Mouse (Mus musculus): ENCODE data around the gene Entpd1. TPM values are rescaled to one million over a fixed set of nuclear protein-coding genes. Genes with fewer than 3 reads are reported as not detected.

The Entpd1 gene
- total and polyA plus RNA-seq, 2 experiments, result 1.6 to 4.6 TPM

DNA sequence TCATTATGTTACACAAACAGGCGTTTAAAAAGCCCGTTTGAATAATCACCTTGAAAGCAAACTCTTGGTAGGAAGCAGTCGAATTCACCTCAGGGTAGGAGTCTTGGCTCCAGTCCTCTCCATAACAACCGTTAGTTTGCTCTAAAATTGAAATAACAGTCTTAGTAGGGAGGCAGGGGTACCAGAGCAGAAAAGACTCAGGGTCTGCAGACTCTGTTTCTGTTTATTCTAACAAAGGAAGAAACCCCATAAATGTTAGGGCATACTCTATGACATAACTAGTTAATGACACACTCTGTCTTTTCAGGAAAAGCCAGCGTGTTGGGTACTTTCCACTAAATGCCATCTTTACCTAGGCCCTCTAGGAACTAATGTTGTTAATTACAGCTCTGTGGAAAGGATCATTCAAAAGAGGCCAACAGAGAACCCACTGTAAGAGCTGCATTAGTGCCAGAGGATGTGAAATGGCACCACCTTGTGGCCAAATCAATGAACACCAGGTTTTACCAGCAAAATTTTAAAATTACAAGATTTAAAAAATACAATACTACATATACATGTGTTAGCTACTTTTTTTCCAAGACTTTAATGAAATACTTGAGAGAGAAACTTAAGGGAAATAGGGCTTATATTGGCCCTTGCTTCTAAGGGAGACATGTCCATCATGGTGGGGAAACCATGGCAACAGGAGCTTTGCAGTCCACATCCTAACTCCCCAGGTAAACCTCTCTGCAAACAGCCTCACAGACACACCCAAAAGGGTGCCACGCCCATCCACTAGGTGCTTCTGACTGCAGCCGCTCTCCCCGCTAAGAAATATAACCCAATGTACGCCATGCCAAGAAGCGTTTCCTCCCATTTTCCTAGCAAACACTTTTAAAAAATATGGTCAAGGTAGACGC is 110.2 kb downstream of the Entpd1 start:
- DNase-seq (ENCODE audit: extremely low read depth, low read depth, low spot score), result no peak
- no peaks in the 10 kb centered on the region for H3K27me3 ChIP-seq (ENCODE audit: control insufficient read depth, insufficient read depth, low read length)
- peak; percentile 52 for TF ChIP-seq CTCF (IDR thresholded peaks at IDR 0.05; ENCODE audit: low read depth, low read length)
- no peak for TF ChIP-seq POLR2A (IDR thresholded peaks at IDR 0.05; ENCODE audit: extremely low read depth, insufficient read depth, low read length)
- no peak overlapping the region for H3K27ac ChIP-seq (replicated peaks; ENCODE audit: insufficient read depth, low read depth, low read length)
- 54% methylated on average over 11 of the region's 11 CpGs for WGBS
- no peaks in the 10 kb centered on the region for H3K4me1 ChIP-seq (ENCODE audit: control insufficient read depth, insufficient read depth, low read length)
- no peak overlapping the region for H3K9ac ChIP-seq (ENCODE audit: low read depth, low read length)
- H3K36me3 ChIP-seq (ENCODE audit: control insufficient read depth, insufficient read depth, low read length), result no peaks in the 10 kb centered on the region
- no peak overlapping the region for H3K4me3 ChIP-seq (ENCODE audit: insufficient read depth, low read depth, low read length)
- no peaks in the 10 kb centered on the region for H3K79me2 ChIP-seq (ENCODE audit: control insufficient read depth, insufficient read depth, low read length)

- no peaks in the 10 kb centered on the region for H3K36me3 ChIP-seq (ENCODE audit: control insufficient read depth, insufficient read depth, low read length)
- 52% methylated on average over 10 of the region's 10 CpGs for WGBS
- no peaks in the 10 kb centered on the region for H3K4me1 ChIP-seq (ENCODE audit: control insufficient read depth, insufficient read depth, low read length)
- H3K79me2 ChIP-seq (ENCODE audit: control insufficient read depth, insufficient read depth, low read length), result no peaks in the 10 kb centered on the region
- DNase-seq (ENCODE audit: extremely low read depth, low read depth, low spot score), result no peak
- no peak overlapping the region for H3K27ac ChIP-seq (replicated peaks; ENCODE audit: insufficient read depth, low read depth, low read length)
- TF ChIP-seq CTCF (IDR thresholded peaks at IDR 0.05; ENCODE audit: low read depth, low read length) (no peak), POLR2A (IDR thresholded peaks at IDR 0.05; ENCODE audit: extremely low read depth, insufficient read depth, low read length) (no peak)
- no peaks in the 10 kb centered on the region for H3K27me3 ChIP-seq (ENCODE audit: control insufficient read depth, insufficient read depth, low read length)
- H3K9ac ChIP-seq (ENCODE audit: low read depth, low read length), result no peak overlapping the region
- H3K4me3 ChIP-seq (ENCODE audit: insufficient read depth, low read depth, low read length), result no peak overlapping the region
Measured at GRCm38 (mm10) chr19:40723516-40723915, 111.3 kb downstream of the Entpd1 start.

GRCm38 (mm10) chr19:40726148-40726547 is 114.0 kb downstream of the Entpd1 start:
- TF ChIP-seq CTCF (IDR thresholded peaks at IDR 0.05; ENCODE audit: low read depth, low read length) (no peak), POLR2A (IDR thresholded peaks at IDR 0.05; ENCODE audit: extremely low read depth, insufficient read depth, low read length) (no peak)
- 60% methylated on average over 4 of the region's 4 CpGs for WGBS

DNA sequence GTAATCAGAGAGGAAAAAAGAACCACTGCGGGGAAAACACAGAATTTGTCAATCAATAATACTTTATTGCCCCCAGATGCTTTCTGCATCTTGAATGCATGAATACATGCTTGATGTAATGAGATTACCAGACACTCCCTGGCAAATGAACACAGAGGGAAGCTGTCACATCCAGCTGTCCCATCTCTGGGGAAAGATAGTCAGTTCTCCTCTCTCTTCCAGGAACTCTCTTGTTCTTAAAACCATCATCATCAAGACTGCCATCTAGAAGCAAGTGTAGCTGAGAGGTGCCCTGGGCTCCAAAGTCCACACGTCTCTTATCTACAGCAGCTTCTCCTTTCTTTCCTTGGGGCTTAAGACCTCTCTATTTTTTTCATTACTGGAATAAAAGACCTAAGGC is 114.4 kb downstream of the Entpd1 start:
- TF ChIP-seq CTCF (IDR thresholded peaks at IDR 0.05; ENCODE audit: low read depth, low read length) (no peak), POLR2A (IDR thresholded peaks at IDR 0.05; ENCODE audit: extremely low read depth, insufficient read depth, low read length) (no peak)
- Histone ChIP-seq H3K9ac (ENCODE audit: low read depth, low read length) (no peak overlapping the region), H3K4me1 (ENCODE audit: control insufficient read depth, insufficient read depth, low read length) (no peaks in the 10 kb centered on the region), H3K4me3 (ENCODE audit: insufficient read depth, low read depth, low read length) (no peak overlapping the region), H3K27me3 (ENCODE audit: control insufficient read depth, insufficient read depth, low read length) (no peaks in the 10 kb centered on the region), H3K79me2 (ENCODE audit: control insufficient read depth, insufficient read depth, low read length) (no peaks in the 10 kb centered on the region), H3K36me3 (ENCODE audit: control insufficient read depth, insufficient read depth, low read length) (no peaks in the 10 kb centered on the region), H3K27ac (replicated peaks; ENCODE audit: insufficient read depth, low read depth, low read length) (no peak overlapping the region)
- DNase-seq (ENCODE audit: extremely low read depth, low read depth, low spot score), result no peak
- WGBS, result 77% methylated on average over 2 of the region's 2 CpGs

More at GRCm38 (mm10) chr19:40726148-40726547, 114.0 kb downstream of the Entpd1 start:
- no peaks in the 10 kb centered on the region for H3K79me2 ChIP-seq (ENCODE audit: control insufficient read depth, insufficient read depth, low read length)
- no peak overlapping the region for H3K9ac ChIP-seq (ENCODE audit: low read depth, low read length)
- no peaks in the 10 kb centered on the region for H3K4me1 ChIP-seq (ENCODE audit: control insufficient read depth, insufficient read depth, low read length)
- no peak for DNase-seq (ENCODE audit: extremely low read depth, low read depth, low spot score)
- no peak overlapping the region for H3K27ac ChIP-seq (replicated peaks; ENCODE audit: insufficient read depth, low read depth, low read length)
- H3K36me3 ChIP-seq (ENCODE audit: control insufficient read depth, insufficient read depth, low read length), result no peaks in the 10 kb centered on the region
- no peak overlapping the region for H3K4me3 ChIP-seq (ENCODE audit: insufficient read depth, low read depth, low read length)
- no peaks in the 10 kb centered on the region for H3K27me3 ChIP-seq (ENCODE audit: control insufficient read depth, insufficient read depth, low read length)

GRCm38 (mm10) chr19:40728213-40728612 is 116.0 kb downstream of the Entpd1 start:
- H3K4me3 ChIP-seq (ENCODE audit: insufficient read depth, low read depth, low read length), result no peak overlapping the region
- H3K79me2 ChIP-seq (ENCODE audit: control insufficient read depth, insufficient read depth, low read length), result no peaks in the 10 kb centered on the region
- no peak overlapping the region for H3K27ac ChIP-seq (replicated peaks; ENCODE audit: insufficient read depth, low read depth, low read length)
- DNase-seq (ENCODE audit: extremely low read depth, low read depth, low spot score), result no peak
- H3K9ac ChIP-seq (ENCODE audit: low read depth, low read length), result no peak overlapping the region
- TF ChIP-seq POLR2A (IDR thresholded peaks at IDR 0.05; ENCODE audit: extremely low read depth, insufficient read depth, low read length) (no peak), CTCF (IDR thresholded peaks at IDR 0.05; ENCODE audit: low read depth, low read length) (no peak)
- H3K36me3 ChIP-seq (ENCODE audit: control insufficient read depth, insufficient read depth, low read length), result no peaks in the 10 kb centered on the region
- 29% methylated on average over 4 of the region's 4 CpGs for WGBS
- no peaks in the 10 kb centered on the region for H3K4me1 ChIP-seq (ENCODE audit: control insufficient read depth, insufficient read depth, low read length)
- H3K27me3 ChIP-seq (ENCODE audit: control insufficient read depth, insufficient read depth, low read length), result no peaks in the 10 kb centered on the region
